Mouse (Mus musculus): ENCODE measurements around the gene Anxa4. TPM values are rescaled to one million over a fixed set of nuclear protein-coding genes. Genes with fewer than 3 reads are reported as not detected.

Anxa4 gene
- polyA plus RNA-seq, 1 experiment from 2014 or later: 79.7 TPM

DNA sequence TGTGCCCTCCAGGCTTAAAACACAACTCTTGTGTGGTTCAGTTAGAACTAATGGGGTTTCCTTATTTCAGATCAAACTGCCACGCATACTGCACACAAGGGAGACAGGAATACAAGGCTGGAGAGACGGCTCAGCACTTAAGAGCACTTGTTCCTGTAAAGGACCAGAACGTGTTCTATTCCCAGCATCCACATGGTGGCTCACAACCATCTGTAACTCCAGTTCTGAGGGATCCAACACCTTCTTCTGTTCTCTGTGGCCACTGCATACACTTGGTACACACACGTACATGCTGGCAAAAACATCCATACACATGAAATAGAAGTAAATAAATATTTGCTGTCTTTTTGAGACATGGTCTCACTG is 16.7 kb downstream of the Anxa4 start:
- no peak for ATAC-seq (ENCODE audit: insufficient number of reproducible peaks, insufficient read depth, low FRiP score, low read depth)
- no peaks in the 10 kb centered on the region for H3K4me1 ChIP-seq (ENCODE audit: control insufficient read depth, insufficient read depth, low read length)
- no peak overlapping the region for H3K4me2 ChIP-seq (replicated peaks; ENCODE audit: low read depth, low read length)
- no peaks in the 10 kb centered on the region for H3K27me3 ChIP-seq (ENCODE audit: control insufficient read depth, insufficient read depth, low read length)
- no peak overlapping the region for H3K4me3 ChIP-seq (ENCODE audit: low read depth, low read length)
- no peaks in the 10 kb centered on the region for H3K36me3 ChIP-seq (ENCODE audit: control insufficient read depth, insufficient read depth, low read length)
- WGBS: 67% methylated on average over 4 of the region's 4 CpGs
- no peaks in the 10 kb centered on the region for H3K9me3 ChIP-seq (ENCODE audit: control insufficient read depth, low read depth, low read length)
- H3K9ac ChIP-seq (replicated peaks; ENCODE audit: low read depth, low read length): no peak overlapping the region
- H3K27ac ChIP-seq (ENCODE audit: low read length): no peak overlapping the region

DNA sequence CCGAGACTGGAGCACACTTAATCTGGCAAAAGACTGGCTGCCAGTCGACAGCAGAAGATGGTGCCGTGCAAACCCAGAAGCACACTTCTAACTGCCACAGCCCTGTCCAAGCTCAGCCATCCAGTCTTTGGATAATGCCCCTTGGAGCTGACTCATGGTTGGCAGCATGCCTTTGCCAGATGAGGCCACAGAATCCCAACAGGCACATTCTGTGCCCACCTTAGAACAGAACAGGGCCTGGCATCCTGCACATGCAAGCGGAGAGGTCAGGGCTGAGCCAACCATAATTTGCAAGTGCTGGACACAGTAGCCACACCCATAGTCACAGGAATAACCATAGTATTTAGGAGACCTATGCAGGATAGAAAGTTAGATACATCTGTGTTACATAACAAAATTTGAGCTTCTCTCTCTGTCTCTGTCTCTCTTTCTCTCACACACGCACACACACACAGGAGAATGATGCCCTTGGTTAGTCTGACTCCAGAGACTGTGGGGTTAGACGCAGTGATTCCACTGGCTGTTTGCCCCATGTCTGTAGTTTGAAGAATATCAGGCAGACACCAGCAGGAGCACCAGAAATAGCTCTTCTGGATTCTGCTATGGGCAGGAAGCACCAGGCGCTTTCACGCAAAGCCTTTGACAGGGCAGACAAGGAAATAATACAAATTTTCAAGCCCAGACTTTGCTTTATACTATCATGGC is 17.2 kb downstream of the Anxa4 start:
- Histone ChIP-seq H3K9ac (replicated peaks; ENCODE audit: low read depth, low read length) (no peak overlapping the region), H3K36me3 (ENCODE audit: control insufficient read depth, insufficient read depth, low read length) (no peaks in the 10 kb centered on the region), H3K4me2 (replicated peaks; ENCODE audit: low read depth, low read length) (no peak overlapping the region), H3K4me1 (ENCODE audit: control insufficient read depth, insufficient read depth, low read length) (no peaks in the 10 kb centered on the region), H3K9me3 (ENCODE audit: control insufficient read depth, low read depth, low read length) (no peaks in the 10 kb centered on the region), H3K4me3 (ENCODE audit: low read depth, low read length) (no peak overlapping the region), H3K27me3 (ENCODE audit: control insufficient read depth, insufficient read depth, low read length) (no peaks in the 10 kb centered on the region), H3K27ac (ENCODE audit: low read length) (no peak overlapping the region)
- 88% methylated on average over 8 of the region's 8 CpGs for WGBS
- no peak for ATAC-seq (ENCODE audit: insufficient number of reproducible peaks, insufficient read depth, low FRiP score, low read depth)

DNA sequence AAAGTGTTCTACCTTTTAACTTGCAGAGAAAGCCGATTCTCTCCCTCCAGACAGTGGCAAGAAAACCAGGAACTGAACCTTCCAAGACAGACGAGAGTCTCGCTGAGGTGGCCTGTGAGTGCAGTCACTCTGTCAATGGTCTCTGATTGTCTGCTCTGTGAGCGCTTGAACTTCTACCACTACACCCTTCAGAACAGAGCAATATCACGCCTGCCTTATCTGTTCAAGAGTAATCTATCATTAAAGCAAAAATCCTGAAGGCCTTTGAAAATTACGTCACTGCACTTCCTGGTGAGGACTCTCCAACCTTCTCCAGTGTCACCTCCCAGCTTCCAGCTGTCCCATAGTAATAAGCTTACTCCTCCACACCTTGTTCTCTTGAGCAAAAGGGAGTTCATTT is 18.4 kb downstream of the Anxa4 start:
- ATAC-seq (ENCODE audit: insufficient number of reproducible peaks, insufficient read depth, low FRiP score, low read depth): no peak
- Histone ChIP-seq H3K9me3 (ENCODE audit: control insufficient read depth, low read depth, low read length) (no peaks in the 10 kb centered on the region), H3K4me3 (ENCODE audit: low read depth, low read length) (no peak overlapping the region), H3K4me2 (replicated peaks; ENCODE audit: low read depth, low read length) (no peak overlapping the region), H3K27me3 (ENCODE audit: control insufficient read depth, insufficient read depth, low read length) (no peaks in the 10 kb centered on the region), H3K4me1 (ENCODE audit: control insufficient read depth, insufficient read depth, low read length) (no peaks in the 10 kb centered on the region), H3K36me3 (ENCODE audit: control insufficient read depth, insufficient read depth, low read length) (no peaks in the 10 kb centered on the region), H3K9ac (replicated peaks; ENCODE audit: low read depth, low read length) (no peak overlapping the region), H3K27ac (ENCODE audit: low read length) (no peak overlapping the region)
- 68% methylated on average over 6 of the region's 6 CpGs for WGBS

DNA sequence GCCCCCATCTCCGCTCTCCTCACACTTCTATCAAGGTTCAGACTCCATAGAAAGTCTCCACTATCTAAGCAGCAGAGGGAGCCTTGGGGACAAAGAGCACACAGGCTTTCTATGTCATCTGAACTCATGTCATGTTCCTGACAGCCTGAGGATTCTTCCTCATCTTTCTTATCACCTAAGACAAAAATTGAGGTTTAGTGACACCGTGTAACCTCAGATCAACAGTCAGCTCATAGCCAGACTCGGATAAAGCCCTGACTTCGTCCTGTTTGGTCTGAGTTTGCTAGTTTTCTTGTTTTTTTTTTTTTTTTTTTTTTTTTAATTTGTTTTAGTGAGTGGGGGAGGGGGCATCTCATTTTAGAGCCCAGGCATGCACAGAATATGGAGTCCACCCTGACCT is 19.6 kb downstream of the Anxa4 start:
- no peaks in the 10 kb centered on the region for H3K27me3 ChIP-seq (ENCODE audit: control insufficient read depth, insufficient read depth, low read length)
- H3K4me2 ChIP-seq (replicated peaks; ENCODE audit: low read depth, low read length): no peak overlapping the region
- H3K4me3 ChIP-seq (ENCODE audit: low read depth, low read length): no peak overlapping the region
- no peak for ATAC-seq (ENCODE audit: insufficient number of reproducible peaks, insufficient read depth, low FRiP score, low read depth)
- 84% methylated on average over 4 of the region's 4 CpGs for WGBS
- H3K36me3 ChIP-seq (ENCODE audit: control insufficient read depth, insufficient read depth, low read length): no peaks in the 10 kb centered on the region
- no peak overlapping the region for H3K9ac ChIP-seq (replicated peaks; ENCODE audit: low read depth, low read length)
- no peak overlapping the region for H3K27ac ChIP-seq (ENCODE audit: low read length)
- no peaks in the 10 kb centered on the region for H3K4me1 ChIP-seq (ENCODE audit: control insufficient read depth, insufficient read depth, low read length)
- no peaks in the 10 kb centered on the region for H3K9me3 ChIP-seq (ENCODE audit: control insufficient read depth, low read depth, low read length)

DNA sequence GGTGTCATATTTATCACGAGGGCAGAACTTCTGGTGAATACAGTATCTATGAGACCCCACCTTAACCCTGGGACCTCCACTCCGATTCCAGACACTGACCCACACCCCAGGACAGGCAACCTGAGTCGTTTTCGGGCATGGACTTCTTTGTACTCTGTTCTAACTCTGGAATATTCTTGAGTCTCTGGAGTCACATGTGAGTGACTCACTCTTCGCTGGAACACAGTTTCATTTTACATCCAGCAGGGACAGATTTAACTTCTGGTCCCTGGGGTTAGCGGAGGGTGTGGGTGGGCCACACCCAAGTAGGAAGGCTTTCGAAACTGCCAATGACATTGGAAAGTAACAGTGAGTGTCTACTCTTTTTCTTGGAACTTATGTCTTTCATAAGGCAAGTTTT is 20.8 kb downstream of the Anxa4 start:
- Histone ChIP-seq H3K27me3 (ENCODE audit: control insufficient read depth, insufficient read depth, low read length) (no peaks in the 10 kb centered on the region), H3K36me3 (ENCODE audit: control insufficient read depth, insufficient read depth, low read length) (no peaks in the 10 kb centered on the region), H3K27ac (ENCODE audit: low read length) (no peak overlapping the region), H3K4me3 (ENCODE audit: low read depth, low read length) (no peak overlapping the region), H3K4me1 (ENCODE audit: control insufficient read depth, insufficient read depth, low read length) (no peaks in the 10 kb centered on the region), H3K9me3 (ENCODE audit: control insufficient read depth, low read depth, low read length) (no peaks in the 10 kb centered on the region), H3K4me2 (replicated peaks; ENCODE audit: low read depth, low read length) (no peak overlapping the region), H3K9ac (replicated peaks; ENCODE audit: low read depth, low read length) (no peak overlapping the region)
- ATAC-seq (ENCODE audit: insufficient number of reproducible peaks, insufficient read depth, low FRiP score, low read depth): no peak
- 74% methylated on average over 7 of the region's 7 CpGs for WGBS

DNA sequence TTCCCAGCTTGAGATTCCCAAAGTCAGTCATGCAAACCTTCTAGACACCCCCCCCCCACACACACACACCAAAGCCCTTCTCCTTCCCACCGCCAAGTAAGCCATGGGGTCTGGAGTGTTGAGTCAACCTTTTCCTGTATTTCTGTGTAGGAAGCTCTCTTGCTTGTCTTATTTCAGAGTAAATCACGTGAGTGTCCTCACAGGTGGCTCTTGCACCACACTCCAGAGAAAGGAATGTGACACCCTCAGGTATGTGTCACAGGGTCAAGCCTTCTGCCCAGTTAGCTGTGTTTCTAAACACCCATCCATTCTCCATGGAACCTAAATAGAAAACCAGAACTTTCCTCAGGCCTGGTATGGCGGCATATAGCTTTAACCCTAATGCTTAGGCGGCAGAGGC is 24.4 kb downstream of the Anxa4 start:
- H3K27ac ChIP-seq (ENCODE audit: low read length): no peak overlapping the region
- no peak overlapping the region for H3K4me2 ChIP-seq (replicated peaks; ENCODE audit: low read depth, low read length)
- no peaks in the 10 kb centered on the region for H3K9me3 ChIP-seq (ENCODE audit: control insufficient read depth, low read depth, low read length)
- no peak for ATAC-seq (ENCODE audit: insufficient number of reproducible peaks, insufficient read depth, low FRiP score, low read depth)
- no peaks in the 10 kb centered on the region for H3K4me1 ChIP-seq (ENCODE audit: control insufficient read depth, insufficient read depth, low read length)
- H3K4me3 ChIP-seq (ENCODE audit: low read depth, low read length): no peak overlapping the region
- WGBS: 79% methylated on average over 4 of the region's 4 CpGs
- H3K27me3 ChIP-seq (ENCODE audit: control insufficient read depth, insufficient read depth, low read length): no peaks in the 10 kb centered on the region
- H3K36me3 ChIP-seq (ENCODE audit: control insufficient read depth, insufficient read depth, low read length): no peaks in the 10 kb centered on the region
- no peak overlapping the region for H3K9ac ChIP-seq (replicated peaks; ENCODE audit: low read depth, low read length)

- Histone ChIP-seq H3K27ac (ENCODE audit: low read length) (no peak overlapping the region), H3K4me3 (ENCODE audit: low read depth, low read length) (no peak overlapping the region)
- 84% methylated on average over 4 of the region's 4 CpGs for WGBS
These were observed 25.1 kb downstream of the Anxa4 start for GRCm38 (mm10) chr6:86768186-86768776.

GRCm38 (mm10) chr6:86767465-86767864 is 25.9 kb downstream of the Anxa4 start:
- Histone ChIP-seq H3K4me2 (replicated peaks; ENCODE audit: low read depth, low read length) (no peak overlapping the region), H3K27ac (ENCODE audit: low read length) (no peak overlapping the region), H3K27me3 (ENCODE audit: control insufficient read depth, insufficient read depth, low read length) (no peaks in the 10 kb centered on the region), H3K4me3 (ENCODE audit: low read depth, low read length) (no peak overlapping the region), H3K4me1 (ENCODE audit: control insufficient read depth, insufficient read depth, low read length) (no peaks in the 10 kb centered on the region), H3K9me3 (ENCODE audit: control insufficient read depth, low read depth, low read length) (no peaks in the 10 kb centered on the region), H3K9ac (replicated peaks; ENCODE audit: low read depth, low read length) (no peak overlapping the region), H3K36me3 (ENCODE audit: control insufficient read depth, insufficient read depth, low read length) (no peaks in the 10 kb centered on the region)
- 83% methylated on average over 3 of the region's 3 CpGs for WGBS
- no peak for ATAC-seq (ENCODE audit: insufficient number of reproducible peaks, insufficient read depth, low FRiP score, low read depth)

More at GRCm38 (mm10) chr6:86768186-86768776, 25.1 kb downstream of the Anxa4 start:
- H3K9me3 ChIP-seq (ENCODE audit: control insufficient read depth, low read depth, low read length): no peaks in the 10 kb centered on the region
- H3K4me2 ChIP-seq (replicated peaks; ENCODE audit: low read depth, low read length): no peak overlapping the region
- no peaks in the 10 kb centered on the region for H3K27me3 ChIP-seq (ENCODE audit: control insufficient read depth, insufficient read depth, low read length)
- no peaks in the 10 kb centered on the region for H3K4me1 ChIP-seq (ENCODE audit: control insufficient read depth, insufficient read depth, low read length)
- no peak overlapping the region for H3K9ac ChIP-seq (replicated peaks; ENCODE audit: low read depth, low read length)
- no peaks in the 10 kb centered on the region for H3K36me3 ChIP-seq (ENCODE audit: control insufficient read depth, insufficient read depth, low read length)
- ATAC-seq (ENCODE audit: insufficient number of reproducible peaks, insufficient read depth, low FRiP score, low read depth): no peak

- WGBS: 51% methylated on average over 6 of the region's 6 CpGs
- no peak overlapping the region for H3K4me2 ChIP-seq (replicated peaks; ENCODE audit: low read depth, low read length)
- H3K9ac ChIP-seq (replicated peaks; ENCODE audit: low read depth, low read length): no peak overlapping the region
- no peaks in the 10 kb centered on the region for H3K4me1 ChIP-seq (ENCODE audit: control insufficient read depth, insufficient read depth, low read length)
- ATAC-seq (ENCODE audit: insufficient number of reproducible peaks, insufficient read depth, low FRiP score, low read depth): peak; percentile 88
- H3K9me3 ChIP-seq (ENCODE audit: control insufficient read depth, low read depth, low read length): no peaks in the 10 kb centered on the region
- H3K36me3 ChIP-seq (ENCODE audit: control insufficient read depth, insufficient read depth, low read length): no peaks in the 10 kb centered on the region
- H3K4me3 ChIP-seq (ENCODE audit: low read depth, low read length): no peak overlapping the region
- no peaks in the 10 kb centered on the region for H3K27me3 ChIP-seq (ENCODE audit: control insufficient read depth, insufficient read depth, low read length)
- peak overlapping the region; percentile 40; the same call in 1 of the 2 replicates for H3K27ac ChIP-seq (ENCODE audit: low read length)
These were observed 27.7 kb downstream of the Anxa4 start for GRCm38 (mm10) chr6:86765637-86766059.

Data from stomach, embryonic 14.5 days (tissue).